Comparison of ENCODE assay signal across 14 mouse cellular contexts in genomic region chr6:126086321-126086950, GRCm38 (mm10).
DNase-seq lines count a peak whose midpoint lies in the region; ATAC-seq and TF ChIP-seq lines count a peak whose summit lies in the region.
"Had no signal": no experiment of that assay in that cellular context is flagged by ENCODE, and none has a peak within 500 bp of the region (broad histone marks: within the 10 kb centered on the region; RNA-seq: fewer than 3 reads in every experiment).

No protein-coding gene starts in this region.

- peak; percentile 70 for DNase-seq in heart, embryonic 10.5 days (ENCODE audit: low spot score)
- DNase-seq in heart, adult 8-10 months (ENCODE audit: low spot score), result no peak
- peak; percentile 59 for DNase-seq in midbrain, embryonic 11.5 days (ENCODE audit: low spot score, missing footprints)
- DNase-seq in midbrain, embryonic 14.5 days, result no peak
- DNase-seq in forelimb bud, embryonic 11.5 days (ENCODE audit: low read depth, low spot score), result peak; percentile 69
- DNase-seq in cerebellum, adult 2 months, result no peak
- no peak for DNase-seq in layer of hippocampus, adult 2 months (ENCODE audit: low spot score in 2 of 2)
- DNase-seq: cerebellum, adult 11-12 months; kidney, postnatal 25 days had no signal

- 0 out of 2 replicates have a peak, but pooled peaks cover 6% of the 10 kb centered on the region for H3K4me1 ChIP-seq in heart, embryonic 10.5 days
- no peaks in the 10 kb centered on the region for H3K4me1 ChIP-seq in midbrain, embryonic 11.5 days (ENCODE audit: control insufficient read depth, insufficient read depth, low read length)
- no peaks in the 10 kb centered on the region for H3K4me1 ChIP-seq in midbrain, embryonic 14.5 days (ENCODE audit: control insufficient read depth, insufficient read depth, low read length)
- no peaks in the 10 kb centered on the region for H3K4me1 ChIP-seq in cerebellum, adult 2 months (ENCODE audit: control insufficient read depth, insufficient read depth, low read length)
- H3K4me1 ChIP-seq: heart, embryonic 13.5 days; liver, embryonic 15.5 days; neural tube, embryonic 13.5 days had no signal

- H3K27me3 ChIP-seq in heart, embryonic 10.5 days (ENCODE audit: insufficient read depth, poor library complexity, severe bottlenecking), result no peaks in the 10 kb centered on the region
- H3K27me3 ChIP-seq in midbrain, embryonic 11.5 days (ENCODE audit: control insufficient read depth, insufficient read depth, low read length), result no peaks in the 10 kb centered on the region
- no peaks in the 10 kb centered on the region for H3K27me3 ChIP-seq in midbrain, embryonic 14.5 days (ENCODE audit: control insufficient read depth, insufficient read depth, low read length)
- H3K27me3 ChIP-seq in cerebellum, adult 2 months (ENCODE audit: control insufficient read depth, insufficient read depth, low read length), result no peaks in the 10 kb centered on the region
- H3K27me3 ChIP-seq: heart, embryonic 13.5 days; liver, embryonic 15.5 days; neural tube, embryonic 13.5 days had no signal

- WGBS in heart, embryonic 10.5 days, result 72% methylated on average over 3 of the region's 3 CpGs
- 80% methylated on average over 3 of the region's 3 CpGs for WGBS in midbrain, embryonic 11.5 days
- 76% methylated on average over 3 of the region's 3 CpGs for WGBS in midbrain, embryonic 14.5 days
- WGBS in cerebellum, adult 2 months, result 58% methylated on average over 3 of the region's 3 CpGs

- H3K27ac ChIP-seq in heart, embryonic 10.5 days, result no peak overlapping the region
- no peak overlapping the region for H3K27ac ChIP-seq in midbrain, embryonic 11.5 days (ENCODE audit: low read depth, low read length)
- H3K27ac ChIP-seq in midbrain, embryonic 14.5 days (replicated peaks; ENCODE audit: low read depth, low read length), result no peak overlapping the region
- H3K27ac ChIP-seq in cerebellum, adult 2 months (ENCODE audit: insufficient read depth, low read length), result no peak overlapping the region
- H3K27ac ChIP-seq in layer of hippocampus, adult 2 months, result no peak overlapping the region
- H3K27ac ChIP-seq: heart, embryonic 13.5 days; liver, embryonic 15.5 days; neural tube, embryonic 13.5 days had no signal

- no peak overlapping the region for H3K4me2 ChIP-seq in midbrain, embryonic 11.5 days
- H3K4me2 ChIP-seq in midbrain, embryonic 14.5 days (ENCODE audit: low read length), result no peak overlapping the region
- H3K4me2 ChIP-seq: heart, embryonic 13.5 days; liver, embryonic 15.5 days; neural tube, embryonic 13.5 days had no signal

- H3K36me3 ChIP-seq in heart, embryonic 10.5 days, result no peaks in the 10 kb centered on the region
- H3K36me3 ChIP-seq in midbrain, embryonic 11.5 days (ENCODE audit: control insufficient read depth, insufficient read depth, low read length), result no peaks in the 10 kb centered on the region
- no peaks in the 10 kb centered on the region for H3K36me3 ChIP-seq in midbrain, embryonic 14.5 days (ENCODE audit: control insufficient read depth, insufficient read depth, low read length)
- H3K36me3 ChIP-seq: G1E; heart, embryonic 13.5 days; liver, embryonic 15.5 days; neural tube, embryonic 13.5 days had no signal

- no peak for TF ChIP-seq CTCF in cerebellum, adult 2 months (IDR thresholded peaks at IDR 0.05; ENCODE audit: borderline replicate concordance, insufficient read depth, low read depth, low read length)
- TF ChIP-seq CTCF in layer of hippocampus, adult 2 months (conservative IDR thresholded peaks at IDR 0.05), result no peak

- TF ChIP-seq POLR2A in cerebellum, adult 2 months (IDR thresholded peaks at IDR 0.05; ENCODE audit: borderline replicate concordance, insufficient read depth, low read length), result no peak

- ATAC-seq in midbrain, embryonic 11.5 days (ENCODE audit: low FRiP score), result no peak
- no peak for ATAC-seq in midbrain, embryonic 14.5 days (ENCODE audit: low FRiP score, low TSS enrichment)
- ATAC-seq: forebrain, embryonic 14.5 days had no signal

- H3K4me3 ChIP-seq in heart, embryonic 10.5 days, result no peak overlapping the region
- H3K4me3 ChIP-seq in midbrain, embryonic 11.5 days (ENCODE audit: low read depth, low read length), result no peak overlapping the region
- no peak overlapping the region for H3K4me3 ChIP-seq in midbrain, embryonic 14.5 days (replicated peaks; ENCODE audit: low read depth, low read length)
- no peak overlapping the region for H3K4me3 ChIP-seq in cerebellum, adult 2 months (replicated peaks; ENCODE audit: insufficient read depth, low read depth, low read length)
- no peak overlapping the region for H3K4me3 ChIP-seq in layer of hippocampus, adult 2 months
- H3K4me3 ChIP-seq: heart, embryonic 13.5 days; liver, embryonic 15.5 days; neural tube, embryonic 13.5 days had no signal

- no peak overlapping the region for H3K9ac ChIP-seq in midbrain, embryonic 11.5 days (ENCODE audit: low read length)
- H3K9ac ChIP-seq in midbrain, embryonic 14.5 days (replicated peaks; ENCODE audit: low read length), result no peak overlapping the region
- H3K9ac ChIP-seq: heart, embryonic 13.5 days; liver, embryonic 15.5 days; neural tube, embryonic 13.5 days had no signal

- no peaks in the 10 kb centered on the region for H3K9me3 ChIP-seq in heart, embryonic 10.5 days
- H3K9me3 ChIP-seq in midbrain, embryonic 11.5 days (ENCODE audit: control insufficient read depth, low read length), result no peaks in the 10 kb centered on the region
- no peaks in the 10 kb centered on the region for H3K9me3 ChIP-seq in midbrain, embryonic 14.5 days (ENCODE audit: control insufficient read depth, low read length)
- H3K9me3 ChIP-seq: heart, embryonic 13.5 days; liver, embryonic 15.5 days; neural tube, embryonic 13.5 days had no signal

Comparison
In these comparisons a context has a peak if more than half of its experiments do, and no peak if none do; other contexts are left out.
1. DNase-seq: peak in heart, embryonic 10.5 days (single experiment), midbrain, embryonic 11.5 days (single experiment) and forelimb bud, embryonic 11.5 days (single experiment); none in heart, adult 8-10 months (single experiment), midbrain, embryonic 14.5 days (single experiment), cerebellum, adult 2 months (0 of 2) and layer of hippocampus, adult 2 months (0 of 2).